Mouse (Mus musculus): ENCODE data around the gene Psenen. TPM values are rescaled to one million over a fixed set of nuclear protein-coding genes. Genes with fewer than 3 reads are reported as not detected.

Gene Psenen
- total RNA-seq, 1 experiment = 65.3 TPM

- no peak for DNase-seq (ENCODE audit: low read depth, low spot score)
- no peaks in the 10 kb centered on the region for H3K36me3 ChIP-seq (ENCODE audit: control insufficient read depth, insufficient read depth, low read length, poor library complexity, severe bottlenecking)
- no peak overlapping the region for H3K4me3 ChIP-seq (ENCODE audit: insufficient read depth in 1 of 2, low read depth in 1 of 2, low read length in 2 of 2, poor library complexity in 1 of 2, severe bottlenecking in 1 of 2)
- H3K27ac ChIP-seq (ENCODE audit: insufficient read depth, low read depth, low read length, poor library complexity, severe bottlenecking) = no peak overlapping the region
- H3K9me3 ChIP-seq (ENCODE audit: control insufficient read depth, insufficient read depth, low read depth, low read length) = no peaks in the 10 kb centered on the region
- in situ Hi-C loops (cut with MboI; ENCODE audit: low sequenced_read_pairs in 2 of 2, unreplicated experiment in 2 of 2) = no loop called here
- no peak overlapping the region for H3K9ac ChIP-seq (ENCODE audit: insufficient read depth, low read depth, low read length, poor library complexity, severe bottlenecking)
- peaks cover 0 to 24% of the 10 kb centered on the region in 2 experiments for H3K4me1 ChIP-seq (ENCODE audit: control insufficient read depth in 2 of 2, insufficient read depth in 2 of 2, low read length in 2 of 2, poor library complexity in 1 of 2)
- TF ChIP-seq MAFK (IDR thresholded peaks at IDR 0.05; ENCODE audit: insufficient read depth, low read depth, low read length) (no peak), HCFC1 (IDR thresholded peaks at IDR 0.05; ENCODE audit: borderline replicate concordance, insufficient read depth, low read length) (no peak), CHD2 (IDR thresholded peaks at IDR 0.05; ENCODE audit: low read depth, low read length) (no peak), ZC3H11A (IDR thresholded peaks at IDR 0.05; ENCODE audit: borderline replicate concordance, low read depth, low read length) (no peak)
These were observed 31.1 kb upstream of the Psenen start for GRCm38 (mm10) chr7:30594510-30595024.

- Histone ChIP-seq H3K9me3 (ENCODE audit: control insufficient read depth, insufficient read depth, low read depth, low read length) (no peaks in the 10 kb centered on the region), H3K9ac (ENCODE audit: insufficient read depth, low read depth, low read length, poor library complexity, severe bottlenecking) (no peak overlapping the region), H3K4me3 (ENCODE audit: insufficient read depth in 1 of 2, low read depth in 1 of 2, low read length in 2 of 2, poor library complexity in 1 of 2, severe bottlenecking in 1 of 2) (no peak overlapping the region), H3K36me3 (ENCODE audit: control insufficient read depth, insufficient read depth, low read length, poor library complexity, severe bottlenecking) (no peaks in the 10 kb centered on the region), H3K4me1 (ENCODE audit: control insufficient read depth in 2 of 2, insufficient read depth in 2 of 2, low read length in 2 of 2, poor library complexity in 1 of 2) (peaks cover 0 to 24% of the 10 kb centered on the region in 2 experiments; a peak in 3 of 4 replicates), H3K27ac (ENCODE audit: insufficient read depth, low read depth, low read length, poor library complexity, severe bottlenecking) (no peak overlapping the region)
- no peak for DNase-seq (ENCODE audit: low read depth, low spot score)
- TF ChIP-seq ZC3H11A (IDR thresholded peaks at IDR 0.05; ENCODE audit: borderline replicate concordance, low read depth, low read length) (no peak), HCFC1 (IDR thresholded peaks at IDR 0.05; ENCODE audit: borderline replicate concordance, insufficient read depth, low read length) (no peak), ZNF384 (IDR thresholded peaks at IDR 0.05; ENCODE audit: low read depth, low read length) (no peak), MAFK (IDR thresholded peaks at IDR 0.05; ENCODE audit: insufficient read depth, low read depth, low read length) (no peak), CHD2 (IDR thresholded peaks at IDR 0.05; ENCODE audit: low read depth, low read length) (no peak)
- in situ Hi-C loops (cut with MboI; ENCODE audit: low sequenced_read_pairs in 2 of 2, unreplicated experiment in 2 of 2) = no loop called here
These were observed 30.4 kb upstream of the Psenen start for GRCm38 (mm10) chr7:30593579-30594509.

GRCm38 (mm10) chr7:30592772-30593423 is 29.5 kb upstream of the Psenen start:
- Histone ChIP-seq H3K27ac (ENCODE audit: insufficient read depth, low read depth, low read length, poor library complexity, severe bottlenecking) (no peak overlapping the region), H3K4me1 (ENCODE audit: control insufficient read depth in 2 of 2, insufficient read depth in 2 of 2, low read length in 2 of 2, poor library complexity in 1 of 2) (peaks cover 0 to 24% of the 10 kb centered on the region in 2 experiments; a peak in 3 of 4 replicates), H3K36me3 (ENCODE audit: control insufficient read depth, insufficient read depth, low read length, poor library complexity, severe bottlenecking) (no peaks in the 10 kb centered on the region), H3K9me3 (ENCODE audit: control insufficient read depth, insufficient read depth, low read depth, low read length) (no peaks in the 10 kb centered on the region), H3K4me3 (ENCODE audit: insufficient read depth in 1 of 2, low read depth in 1 of 2, low read length in 2 of 2, poor library complexity in 1 of 2, severe bottlenecking in 1 of 2) (0 out of 4 replicates have a peak overlapping the region, but pooled peaks of 1 of the 2 experiments have one; percentile 10), H3K9ac (ENCODE audit: insufficient read depth, low read depth, low read length, poor library complexity, severe bottlenecking) (no peak overlapping the region)
- in situ Hi-C loops (cut with MboI; ENCODE audit: low sequenced_read_pairs in 2 of 2, unreplicated experiment in 2 of 2) = no loop called here
- no peak for TF ChIP-seq ZC3H11A (IDR thresholded peaks at IDR 0.05; ENCODE audit: borderline replicate concordance, low read depth, low read length)
- DNase-seq (ENCODE audit: low read depth, low spot score) = no peak

GRCm38 (mm10) chr7:30591605-30591951 is 28.2 kb upstream of the Psenen start:
- no peak for TF ChIP-seq CHD2 (IDR thresholded peaks at IDR 0.05; ENCODE audit: low read depth, low read length)
- no peak for TF ChIP-seq ZNF384 (IDR thresholded peaks at IDR 0.05; ENCODE audit: low read depth, low read length)
- no peak for TF ChIP-seq HCFC1 (IDR thresholded peaks at IDR 0.05; ENCODE audit: borderline replicate concordance, insufficient read depth, low read length)
- no peak for TF ChIP-seq ZC3H11A (IDR thresholded peaks at IDR 0.05; ENCODE audit: borderline replicate concordance, low read depth, low read length)
- no peak for TF ChIP-seq MAFK (IDR thresholded peaks at IDR 0.05; ENCODE audit: insufficient read depth, low read depth, low read length)
- DNase-seq (ENCODE audit: low read depth, low spot score) = no peak
- Histone ChIP-seq H3K9me3 (ENCODE audit: control insufficient read depth, insufficient read depth, low read depth, low read length) (no peaks in the 10 kb centered on the region), H3K4me3 (ENCODE audit: insufficient read depth in 1 of 2, low read depth in 1 of 2, low read length in 2 of 2, poor library complexity in 1 of 2, severe bottlenecking in 1 of 2) (no peak overlapping the region), H3K36me3 (ENCODE audit: control insufficient read depth, insufficient read depth, low read length, poor library complexity, severe bottlenecking) (peaks cover 3% of the 10 kb centered on the region), H3K4me1 (ENCODE audit: control insufficient read depth in 2 of 2, insufficient read depth in 2 of 2, low read length in 2 of 2, poor library complexity in 1 of 2) (peaks cover 4 to 30% of the 10 kb centered on the region in 2 experiments), H3K27ac (ENCODE audit: insufficient read depth, low read depth, low read length, poor library complexity, severe bottlenecking) (no peak overlapping the region), H3K9ac (ENCODE audit: insufficient read depth, low read depth, low read length, poor library complexity, severe bottlenecking) (peak overlapping the region; percentile 17; the same call in 1 of the 2 replicates)
- in situ Hi-C loops (cut with MboI; ENCODE audit: low sequenced_read_pairs in 2 of 2, unreplicated experiment in 2 of 2) = no loop called here

Measured in ES-E14 (cell line).